Mouse (Mus musculus): ENCODE measurements at regions not wholly inside any gene's neighbourhood (a gene's known extent, or its start where the extent isn't known, plus 50 kb on each side); places are given as distances from the start of the nearest gene placed in this dataset.
"Not testable (repeated sequence)": the region's sequence is repeated elsewhere in the genome, so short reads cannot be mapped to it uniquely, and the experiment has no call there.

DNA sequence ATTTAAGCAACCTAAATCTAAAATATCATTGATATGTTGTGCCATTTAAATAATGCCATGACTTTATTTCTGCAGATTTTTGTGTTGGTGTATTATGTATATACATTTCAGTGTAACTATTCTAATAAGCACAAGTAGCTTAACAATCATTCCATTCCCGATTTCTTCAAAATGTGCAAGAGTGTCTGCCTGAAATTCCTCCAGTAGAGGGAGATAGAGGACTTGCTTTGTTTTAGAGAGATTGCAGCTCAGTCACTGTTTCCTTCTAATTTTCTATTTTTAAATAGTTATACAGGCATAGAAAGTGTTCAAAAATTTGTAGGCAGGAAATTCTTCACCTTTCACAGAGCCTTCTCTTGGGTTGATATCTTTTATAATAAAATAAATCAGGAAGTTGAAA lies 498.0 kb upstream of the Tacstd2 start:
- peak; percentile 2 for DNase-seq (ENCODE audit: low spot score)
- H3K27me3 ChIP-seq (ENCODE audit: insufficient read depth, low read length); H3K9ac ChIP-seq (ENCODE audit: low read depth, low read length); H3K4me3 ChIP-seq (replicated peaks; ENCODE audit: low read depth, low read length); H3K27ac ChIP-seq; H3K4me2 ChIP-seq (ENCODE audit: low read length); H3K36me3 ChIP-seq (ENCODE audit: insufficient read depth, low read length); ATAC-seq (replicated peaks; ENCODE audit: low FRiP score, low read depth); H3K9me3 ChIP-seq (replicated peaks; ENCODE audit: low read length); H3K4me1 ChIP-seq (replicated peaks; ENCODE audit: insufficient read depth, low read length): not testable (repeated sequence)
- peak; percentile 53 for TF ChIP-seq CTCF (IDR thresholded peaks at IDR 0.05; ENCODE audit: low read depth)
- 4% methylated on average over 1 of the region's 1 CpGs for WGBS

- H3K9me3 ChIP-seq (replicated peaks; ENCODE audit: low read length): no peaks in the 10 kb centered on the region
- ATAC-seq (replicated peaks; ENCODE audit: low FRiP score, low read depth) (no peak), DNase-seq (ENCODE audit: low spot score) (no peak)
- H3K36me3 ChIP-seq (ENCODE audit: insufficient read depth, low read length): no peaks in the 10 kb centered on the region
- H3K4me2 ChIP-seq (ENCODE audit: low read length): no peak overlapping the region
- H3K9ac ChIP-seq (ENCODE audit: low read depth, low read length): no peak overlapping the region
- no peak overlapping the region for H3K27ac ChIP-seq
- H3K4me3 ChIP-seq (replicated peaks; ENCODE audit: low read depth, low read length): no peak overlapping the region
- H3K4me1 ChIP-seq (replicated peaks; ENCODE audit: insufficient read depth, low read length): no peaks in the 10 kb centered on the region
- no peaks in the 10 kb centered on the region for H3K27me3 ChIP-seq (ENCODE audit: insufficient read depth, low read length)
- WGBS: 56% methylated on average over 13 of the region's 13 CpGs
- TF ChIP-seq CTCF (IDR thresholded peaks at IDR 0.05; ENCODE audit: low read depth): peak; percentile 9; the same call in 1 of the 2 replicates
These were observed 495.1 kb upstream of the Tacstd2 start for GRCm38 (mm10) chr6:68030740-68031139.
